Mouse (Mus musculus) layer of hippocampus, adult 11-12 months (tissue): ENCODE results near the gene Olfr811.

ENCODE experiments used
- DNase-seq: peaks from one replicate; pipeline ENCODE4 v3.0.0; 2022; ENCODE audit warnings: low spot score

The Olfr811 gene

DNA sequence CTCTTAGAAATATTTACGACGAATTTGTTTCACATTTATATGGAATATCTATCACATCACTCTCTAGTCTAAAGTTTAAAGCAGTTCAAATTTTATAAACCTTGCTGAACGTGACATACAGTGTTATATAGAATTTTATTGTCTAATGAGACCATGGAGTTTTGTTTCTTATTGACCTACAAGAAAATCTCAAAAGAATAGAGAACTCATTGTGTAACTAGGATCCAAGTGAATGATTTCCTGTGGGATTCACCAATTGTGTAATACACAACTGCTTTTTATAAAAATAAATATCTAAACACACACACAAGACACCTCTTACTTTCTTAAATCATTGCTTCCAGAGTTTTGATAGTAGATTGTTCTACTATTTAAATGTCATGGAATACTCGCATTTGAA lies at the start of gene Olfr811:
TSS of gene Olfr811 (minus strand) at position 101 of the 400 bp plus-strand sequence.
- DNase-seq, result no peak

GRCm38 (mm10) chr10:129847343-129847742 lies 43.1 kb upstream of the Olfr811 start:
- DNase-seq, result no peak

DNA sequence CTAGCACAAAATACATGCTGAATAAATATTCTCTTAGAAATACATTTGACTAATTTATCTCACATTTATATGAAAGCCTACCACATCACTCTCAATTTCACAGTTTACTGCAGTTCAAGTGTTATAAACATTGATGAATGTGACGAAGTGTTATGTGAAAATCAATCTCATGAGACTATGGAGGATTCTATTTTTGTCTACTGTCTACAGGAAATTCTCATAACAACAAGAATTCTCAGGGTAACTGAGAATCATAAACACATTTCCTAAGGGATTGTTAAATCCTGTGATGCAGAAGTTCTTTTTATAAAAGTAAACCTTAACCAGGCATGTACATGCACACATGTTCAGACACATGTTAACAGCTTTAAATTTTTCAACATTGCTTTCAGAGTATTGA lies 41.8 kb upstream of the Olfr811 start, which contains the start of gene Olfr812:
TSS of gene Olfr812 (minus strand) at position 101 of the 400 bp plus-strand sequence.
- no peak for DNase-seq

- no peak for DNase-seq
These were observed 9.4 kb downstream of the Olfr811 start, which contains the start of gene Olfr810 for GRCm38 (mm10) chr10:129794817-129795216. Olfr810 (minus strand) TSS chr10:129794917.

DNA sequence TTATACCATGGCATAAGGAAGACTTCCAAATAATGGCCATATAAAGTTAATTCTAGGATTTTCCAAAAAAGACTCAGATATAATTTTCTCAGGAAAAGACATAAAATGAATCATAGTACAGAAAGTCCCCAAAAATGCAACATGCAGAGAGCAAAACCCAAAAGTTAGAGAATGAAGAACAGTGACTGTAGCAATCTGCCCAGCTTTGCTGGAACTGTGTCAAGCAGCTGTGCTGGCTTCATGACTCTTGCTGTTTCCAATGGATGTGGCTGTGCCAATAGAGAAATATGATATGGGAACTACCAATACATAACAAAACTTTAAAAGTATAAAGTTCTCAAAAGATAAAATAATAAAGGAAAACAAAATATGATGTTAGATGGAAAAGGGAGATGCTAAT lies 26.1 kb downstream of the Olfr811 start:
- DNase-seq, result no peak

DNA sequence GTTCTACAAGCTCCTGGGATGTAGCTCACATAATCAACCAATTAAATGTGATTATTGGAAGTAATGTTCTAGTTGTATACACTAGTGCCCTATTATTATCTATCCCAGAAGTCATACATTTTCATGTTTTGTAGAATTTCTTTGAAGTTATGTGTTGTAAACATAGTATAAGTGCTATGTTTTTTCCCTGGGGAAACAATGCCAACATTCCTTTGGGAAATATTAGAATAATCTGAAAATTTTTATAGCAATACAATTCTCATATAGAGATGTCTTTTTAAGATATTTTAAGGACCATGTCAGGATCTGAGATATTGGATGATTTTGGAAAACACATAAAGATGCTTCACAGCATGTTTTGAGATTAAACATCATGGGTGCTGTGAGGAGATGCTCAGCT lies 29.9 kb downstream of the Olfr811 start, which contains the start of gene Olfr809:
TSS of gene Olfr809 (plus strand) at position 301 of the 400 bp plus-strand sequence.
- DNase-seq, result no peak

- no peak for DNase-seq
These were observed 39.0 kb downstream of the Olfr811 start, which contains the start of gene Olfr808 for GRCm38 (mm10) chr10:129765182-129765581. Olfr808 (plus strand) TSS chr10:129765482.

GRCm38 (mm10) chr10:129757693-129758092 lies 46.5 kb downstream of the Olfr811 start, which contains the start of gene Olfr807:
Olfr807 (minus strand) TSS chr10:129757793.
- DNase-seq, result no peak
